Mouse (Mus musculus): ENCODE measurements around the gene Ift43.
A peak's percentile ranks its signal among the peaks of the same experiment; 100 is the strongest.

Gene Ift43

GRCm38 (mm10) chr12:86174369-86174768 is 92.0 kb downstream of the Ift43 start:
- no peak for DNase-seq (ENCODE audit: low spot score in 2 of 2)

GRCm38 (mm10) chr12:86175476-86175942 is 93.2 kb downstream of the Ift43 start:
- no peak for DNase-seq (ENCODE audit: low spot score in 2 of 2)

DNA sequence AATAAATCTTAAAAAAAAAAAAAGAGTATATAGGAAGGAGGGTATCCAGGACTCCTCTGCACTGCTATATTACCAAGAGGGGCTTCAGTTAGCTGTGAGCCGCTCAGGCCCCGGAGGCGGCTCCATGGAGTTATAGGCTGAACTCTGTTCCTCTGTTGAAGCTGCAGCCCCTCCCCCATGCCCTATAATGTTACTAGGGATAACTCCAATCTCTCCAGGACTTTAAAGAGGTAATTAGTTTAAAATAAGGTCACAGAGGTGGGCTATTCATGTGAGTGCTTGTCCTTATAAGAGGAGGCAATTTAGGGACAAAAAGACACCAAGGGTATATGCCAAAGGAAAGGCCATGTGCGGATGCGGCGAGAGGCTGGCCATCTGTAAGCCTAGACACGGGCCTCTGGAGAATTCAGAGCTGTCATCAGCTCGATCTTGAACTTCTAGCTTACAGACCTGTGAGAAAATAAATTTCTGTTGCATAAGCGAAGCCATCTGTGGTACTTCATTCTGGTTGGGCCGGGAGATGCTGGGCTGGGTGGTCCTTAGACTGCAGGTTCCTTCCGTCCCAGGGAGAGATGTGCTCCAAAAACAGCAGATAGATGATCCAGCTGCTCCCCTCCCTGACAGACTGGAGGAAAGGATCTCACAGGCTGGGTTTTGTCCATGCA is 94.5 kb downstream of the Ift43 start:
- DNase-seq (ENCODE audit: low spot score in 2 of 2) = peak; percentile 10 to 39

DNA sequence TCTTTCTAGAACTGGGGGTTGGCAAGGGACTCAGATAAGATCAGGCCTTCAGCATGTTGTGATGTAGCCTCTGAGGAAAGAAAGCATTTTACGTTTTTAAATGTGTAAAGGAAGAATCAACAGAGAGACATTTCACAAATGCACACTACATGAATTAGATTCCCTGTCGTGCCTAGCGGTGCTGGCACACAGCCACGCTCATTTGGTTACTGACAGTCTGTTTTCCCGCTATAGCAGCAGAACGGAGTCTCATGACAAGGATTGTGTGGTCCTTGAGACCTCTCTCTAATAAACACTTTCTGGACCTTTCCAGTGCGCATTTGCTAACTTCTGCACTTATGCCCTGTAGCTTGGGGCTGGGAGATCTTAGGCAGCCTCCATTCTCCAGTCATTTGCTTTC is 96.9 kb downstream of the Ift43 start:
- no peak for DNase-seq (ENCODE audit: low spot score in 2 of 2)

DNA sequence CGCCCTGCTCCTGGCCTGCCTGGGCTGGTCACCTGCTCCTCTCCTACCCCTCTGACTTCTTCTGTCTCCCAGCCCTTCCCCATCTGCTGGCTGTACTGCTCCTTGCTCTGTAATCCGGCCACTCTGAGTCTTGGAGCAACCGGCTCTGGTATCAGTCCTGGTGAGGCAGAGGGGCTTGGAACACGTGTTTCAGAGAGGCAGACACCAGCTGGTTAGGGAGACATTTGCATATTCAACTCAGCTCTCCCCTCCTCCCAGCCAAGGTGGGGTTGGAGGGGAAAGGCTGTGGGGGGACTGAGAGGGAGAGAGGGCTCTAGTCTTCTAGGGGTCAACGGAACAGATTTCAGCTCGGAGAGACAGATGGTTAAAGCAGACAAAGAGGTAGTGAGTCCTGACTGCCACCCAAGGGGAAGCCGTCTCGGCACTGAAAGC is 99.0 kb downstream of the Ift43 start:
- DNase-seq (ENCODE audit: low spot score in 2 of 2) = no peak

GRCm38 (mm10) chr12:86181879-86182278 is 99.5 kb downstream of the Ift43 start:
- DNase-seq (ENCODE audit: low spot score in 2 of 2) = no peak

- DNase-seq (ENCODE audit: low spot score in 2 of 2) = no peak
Measured at GRCm38 (mm10) chr12:86182414-86182813, 100.1 kb downstream of the Ift43 start.

- no peak for DNase-seq (ENCODE audit: low spot score in 2 of 2)
Measured at GRCm38 (mm10) chr12:86188161-86188560, 105.8 kb downstream of the Ift43 start.

- DNase-seq (ENCODE audit: low spot score in 2 of 2) = no peak
Measured at GRCm38 (mm10) chr12:86189601-86190323, 107.4 kb downstream of the Ift43 start.

GRCm38 (mm10) chr12:86192036-86192449 is 109.7 kb downstream of the Ift43 start:
- no peak for DNase-seq (ENCODE audit: low spot score in 2 of 2)

DNA sequence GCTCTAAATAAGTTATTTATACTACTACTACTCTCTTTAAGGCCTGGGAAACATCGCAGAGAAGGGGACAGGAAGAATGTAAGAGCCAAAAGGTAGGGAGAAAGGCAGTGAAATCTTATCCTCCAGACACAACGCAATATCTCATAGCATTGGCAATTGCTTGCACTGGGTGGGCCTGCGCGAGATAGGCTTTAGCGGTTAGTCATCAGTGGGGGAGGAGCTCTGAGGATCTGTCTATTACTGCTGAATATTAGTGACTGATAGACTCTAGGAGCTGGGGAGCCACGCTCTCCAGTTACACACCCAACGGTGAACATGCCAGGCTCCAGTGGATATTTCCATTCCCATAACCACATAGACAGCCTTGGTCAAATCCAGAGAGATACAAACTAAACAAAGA is 114.6 kb downstream of the Ift43 start:
- no peak for DNase-seq (ENCODE audit: low spot score in 2 of 2)

DNA sequence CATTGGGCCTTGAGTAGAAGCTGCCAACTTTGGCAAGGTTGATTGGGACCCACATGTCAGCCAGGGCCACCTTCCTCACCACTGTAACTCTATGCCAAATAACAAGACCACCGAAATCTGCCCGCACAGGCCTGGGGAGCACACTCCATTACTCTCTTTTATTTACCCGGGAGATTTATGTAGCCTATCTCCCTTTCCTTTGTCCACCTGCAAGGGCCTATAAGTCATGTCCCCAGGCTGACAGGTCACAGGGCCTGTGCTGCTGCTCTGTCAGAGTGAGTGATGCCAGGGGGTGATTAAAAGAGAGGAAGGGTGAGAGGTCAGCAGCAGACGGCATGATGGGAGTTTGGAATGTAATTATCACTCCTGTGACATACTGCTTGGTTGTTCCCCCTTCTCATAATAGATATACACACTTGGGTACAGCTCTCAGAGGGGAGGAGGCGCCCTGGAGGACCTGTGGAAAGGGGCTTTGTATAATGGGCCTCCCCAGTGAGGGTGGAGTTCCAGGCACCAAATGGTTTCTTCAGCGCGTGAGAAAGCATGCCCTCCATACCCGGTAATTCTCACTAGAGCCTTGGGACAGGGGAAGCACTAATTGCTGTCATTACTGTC is 121.2 kb downstream of the Ift43 start:
- DNase-seq (ENCODE audit: low spot score in 2 of 2) = no peak

GRCm38 (mm10) chr12:86211099-86211520 is 128.8 kb downstream of the Ift43 start:
- DNase-seq (ENCODE audit: low spot score in 2 of 2) = no peak
